Mouse (Mus musculus): ENCODE measurements around the gene Large2.

The Large2 gene

GRCm38 (mm10) chr2:92390206-92390930 lies 15.7 kb upstream of the Large2 start:
- no peak for DNase-seq

- no peak for DNase-seq
Measured at GRCm38 (mm10) chr2:92389645-92390044, 15.0 kb upstream of the Large2 start.

GRCm38 (mm10) chr2:92388891-92389641 lies 14.4 kb upstream of the Large2 start:
- DNase-seq = peak; percentile 78

- DNase-seq = no peak
Measured at GRCm38 (mm10) chr2:92388081-92388517, 13.4 kb upstream of the Large2 start.

- DNase-seq = no peak
Measured at GRCm38 (mm10) chr2:92387646-92388045, 13.0 kb upstream of the Large2 start.

GRCm38 (mm10) chr2:92386821-92387570 lies 12.3 kb upstream of the Large2 start:
- no peak for DNase-seq

GRCm38 (mm10) chr2:92385113-92386051 lies 10.7 kb upstream of the Large2 start:
- no peak for DNase-seq

GRCm38 (mm10) chr2:92384101-92384500 lies 9.4 kb upstream of the Large2 start:
- DNase-seq = no peak

- no peak for DNase-seq
Measured at GRCm38 (mm10) chr2:92382759-92383158, 8.1 kb upstream of the Large2 start.

GRCm38 (mm10) chr2:92381901-92382588 lies 7.4 kb upstream of the Large2 start, which contains the start of gene 1700029I15Rik:
Gene 1700029I15Rik (plus strand): TSS chr2:92382538.
- no peak for DNase-seq

- DNase-seq = no peak
Measured at GRCm38 (mm10) chr2:92381161-92381560, 6.5 kb upstream of the Large2 start.

GRCm38 (mm10) chr2:92380495-92381050 lies 5.9 kb upstream of the Large2 start:
- no peak for DNase-seq

GRCm38 (mm10) chr2:92379783-92380494 lies 5.3 kb upstream of the Large2 start:
- no peak for DNase-seq

GRCm38 (mm10) chr2:92377320-92377719 lies 2.7 kb upstream of the Large2 start:
- DNase-seq = no peak

GRCm38 (mm10) chr2:92376300-92376699 lies 1.6 kb upstream of the Large2 start:
- no peak for DNase-seq

- no peak for DNase-seq
Measured at GRCm38 (mm10) chr2:92375788-92376187, 1.1 kb upstream of the Large2 start.

- peak; percentile 94 for DNase-seq
Measured at GRCm38 (mm10) chr2:92375099-92375623, 492 bp upstream of the Large2 start.

GRCm38 (mm10) chr2:92373437-92373813 lies 1.2 kb downstream of the Large2 start:
- DNase-seq = no peak

GRCm38 (mm10) chr2:92372767-92373436 lies 1.8 kb downstream of the Large2 start:
- DNase-seq = no peak
